Mouse (Mus musculus) intestine, embryonic 16.5 days (tissue): ENCODE results near the gene Fchsd2. TPM values are rescaled to one million over a fixed set of nuclear protein-coding genes. Genes with fewer than 3 reads are reported as not detected.
A peak's percentile ranks its signal among the peaks of the same experiment; 100 is the strongest.

ENCODE experiments used
- ATAC-seq: fragments of 200-750 bp; cut with Nextera tagmentation; 2 replicates; pipeline ENCODE4 v1.8.0; 2017; ENCODE audit warnings: moderate TSS enrichment, moderate library complexity
- H3K27ac ChIP-seq: fragments of 300-500 bp; sonication (generic); 2 replicates; pipeline ENCODE4 v1.5.1; 2014; ENCODE audit warnings: mild to moderate bottlenecking, low read length
- H3K27me3 ChIP-seq: fragments of 300-500 bp; sonication (generic); replicated peaks from 2 replicates; pipeline ENCODE4 v1.6.1; 2014; ENCODE audit warnings: low read length, control low read depth, mixed read lengths; ENCODE audit not compliant: control insufficient read depth, insufficient read depth
- H3K36me3 ChIP-seq: fragments of 300-500 bp; sonication (generic); 2 replicates; pipeline ENCODE4 v1.6.1; 2014; ENCODE audit warnings: low read length, control low read depth; ENCODE audit not compliant: control insufficient read depth, insufficient read depth
- H3K4me1 ChIP-seq: fragments of 300-500 bp; sonication (generic); 2 replicates; pipeline ENCODE4 v1.6.1; 2014; ENCODE audit warnings: low read length, control low read depth, mixed read lengths; ENCODE audit not compliant: control insufficient read depth, insufficient read depth
- H3K4me2 ChIP-seq: fragments of 300-500 bp; sonication (generic); 2 replicates; pipeline ENCODE4 v1.6.1; 2014; ENCODE audit warnings: low read depth, low read length, control low read depth
- H3K4me3 ChIP-seq: fragments of 300-500 bp; sonication (generic); 2 replicates; pipeline ENCODE4 v1.5.1; 2014; ENCODE audit warnings: mild to moderate bottlenecking, low read length
- H3K9ac ChIP-seq: fragments of 300-500 bp; sonication (generic); 2 replicates; pipeline ENCODE4 v1.6.1; 2014; ENCODE audit warnings: low read depth, low read length
- H3K9me3 ChIP-seq: fragments of 300-500 bp; sonication (generic); 2 replicates; pipeline ENCODE4 v1.6.1; 2016; ENCODE audit warnings: low read length, control low read depth; ENCODE audit not compliant: control insufficient read depth
- WGBS: fragments of 180-500 bp; shearing (Covaris S2); extraction: QIAGEN DNeasy Blood & Tissue Kit; methylation state at CpG from one replicate; pipeline ENCODE4 v1.1.7; 2014; 5-methylcytosine and 5-hydroxymethylcytosine counted together
- polyA plus RNA-seq: library from polyadenylated mRNA; unstranded; fragments of >200 nt; fragmentation: Nextera tagmentation; extraction: Ambion mirVana; gene quantifications from 2 replicates; pipeline ENCODE4 v1.2.1, GENCODE M21; 2015

Fchsd2 gene
- polyA plus RNA-seq, 1 experiment from 2014 or later: 19.7 TPM

GRCm38 (mm10) chr7:101326006-101326405, 233.3 kb downstream of the Fchsd2 start:
- no peak overlapping the region for H3K27ac ChIP-seq
- no peak for ATAC-seq
- 81% methylated on average over 5 of the region's 5 CpGs for WGBS
- peaks cover 27% of the 10 kb centered on the region for H3K4me1 ChIP-seq
- H3K4me3 ChIP-seq: no peak overlapping the region
- no peak overlapping the region for H3K9ac ChIP-seq
- no peaks in the 10 kb centered on the region for H3K36me3 ChIP-seq
- H3K9me3 ChIP-seq: no peaks in the 10 kb centered on the region
- H3K4me2 ChIP-seq: 0 out of 2 replicates have a peak overlapping the region, but pooled peaks have one; percentile 2
- H3K27me3 ChIP-seq: no peaks in the 10 kb centered on the region

GRCm38 (mm10) chr7:101327263-101327662, 234.6 kb downstream of the Fchsd2 start:
- H3K4me2 ChIP-seq: no peak overlapping the region
- peaks cover 27% of the 10 kb centered on the region for H3K4me1 ChIP-seq

GRCm38 (mm10) chr7:101327786-101328185, 235.1 kb downstream of the Fchsd2 start:
- no peak overlapping the region for H3K4me3 ChIP-seq
- H3K4me1 ChIP-seq: peaks cover 27% of the 10 kb centered on the region
- H3K9ac ChIP-seq: no peak overlapping the region
- H3K36me3 ChIP-seq: no peaks in the 10 kb centered on the region
- no peak overlapping the region for H3K4me2 ChIP-seq
- H3K27me3 ChIP-seq: no peaks in the 10 kb centered on the region
- no peaks in the 10 kb centered on the region for H3K9me3 ChIP-seq
- no peak for ATAC-seq
- no peak overlapping the region for H3K27ac ChIP-seq
- WGBS: 93% methylated on average over 2 of the region's 2 CpGs

More at GRCm38 (mm10) chr7:101327263-101327662, 234.6 kb downstream of the Fchsd2 start:
- ATAC-seq: no peak
- Histone ChIP-seq H3K9me3 (no peaks in the 10 kb centered on the region), H3K27me3 (no peaks in the 10 kb centered on the region), H3K27ac (no peak overlapping the region), H3K9ac (no peak overlapping the region), H3K36me3 (no peaks in the 10 kb centered on the region), H3K4me3 (no peak overlapping the region)
- WGBS: 55% methylated on average over 5 of the region's 5 CpGs

GRCm38 (mm10) chr7:101328621-101329158, 236.0 kb downstream of the Fchsd2 start:
- no peak overlapping the region for H3K4me3 ChIP-seq
- 61% methylated on average over 4 of the region's 4 CpGs for WGBS
- peak overlapping the region; percentile 6; the same call in 1 of the 2 replicates for H3K9ac ChIP-seq
- ATAC-seq: no peak
- peak overlapping the region; percentile 14; the same call in 1 of the 2 replicates for H3K27ac ChIP-seq
- H3K4me1 ChIP-seq: peaks cover 27% of the 10 kb centered on the region
- H3K9me3 ChIP-seq: no peaks in the 10 kb centered on the region
- H3K36me3 ChIP-seq: no peaks in the 10 kb centered on the region
- H3K4me2 ChIP-seq: no peak overlapping the region
- H3K27me3 ChIP-seq: no peaks in the 10 kb centered on the region

GRCm38 (mm10) chr7:101329606-101330005, 236.9 kb downstream of the Fchsd2 start:
- Histone ChIP-seq H3K4me2 (no peak overlapping the region), H3K36me3 (no peaks in the 10 kb centered on the region), H3K9me3 (no peaks in the 10 kb centered on the region), H3K9ac (no peak overlapping the region), H3K4me1 (peaks cover 20% of the 10 kb centered on the region), H3K4me3 (no peak overlapping the region), H3K27ac (peak overlapping the region; percentile 14; the same call in 1 of the 2 replicates), H3K27me3 (no peaks in the 10 kb centered on the region)
- no peak for ATAC-seq
- 74% methylated on average over 4 of the region's 4 CpGs for WGBS

- H3K27ac ChIP-seq: no peak overlapping the region
- no peak overlapping the region for H3K4me2 ChIP-seq
- no peaks in the 10 kb centered on the region for H3K9me3 ChIP-seq
- peaks cover 19% of the 10 kb centered on the region for H3K4me1 ChIP-seq
- no peak overlapping the region for H3K4me3 ChIP-seq
- no peak overlapping the region for H3K9ac ChIP-seq
- no peaks in the 10 kb centered on the region for H3K36me3 ChIP-seq
- WGBS: 61% methylated on average over 10 of the region's 10 CpGs
- no peaks in the 10 kb centered on the region for H3K27me3 ChIP-seq
- ATAC-seq: peak; percentile 49
These were observed 237.6 kb downstream of the Fchsd2 start for GRCm38 (mm10) chr7:101330074-101330840.

GRCm38 (mm10) chr7:101330841-101331173, 238.1 kb downstream of the Fchsd2 start:
- H3K27ac ChIP-seq: no peak overlapping the region
- no peak overlapping the region for H3K4me3 ChIP-seq
- H3K27me3 ChIP-seq: no peaks in the 10 kb centered on the region
- 80% methylated on average over 4 of the region's 4 CpGs for WGBS
- H3K9me3 ChIP-seq: no peaks in the 10 kb centered on the region
- ATAC-seq: no peak
- no peak overlapping the region for H3K4me2 ChIP-seq
- H3K9ac ChIP-seq: no peak overlapping the region
- H3K36me3 ChIP-seq: no peaks in the 10 kb centered on the region
- H3K4me1 ChIP-seq: peaks cover 23% of the 10 kb centered on the region

- no peaks in the 10 kb centered on the region for H3K27me3 ChIP-seq
- no peak overlapping the region for H3K9ac ChIP-seq
- H3K36me3 ChIP-seq: no peaks in the 10 kb centered on the region
- H3K4me3 ChIP-seq: no peak overlapping the region
- peaks cover 20% of the 10 kb centered on the region for H3K4me1 ChIP-seq
- H3K4me2 ChIP-seq: no peak overlapping the region
- H3K9me3 ChIP-seq: no peaks in the 10 kb centered on the region
- 73% methylated on average over 5 of the region's 5 CpGs for WGBS
- H3K27ac ChIP-seq: no peak overlapping the region
- no peak for ATAC-seq
These were observed 239.6 kb downstream of the Fchsd2 start for GRCm38 (mm10) chr7:101332045-101332831.
